Mouse (Mus musculus) thymus, postnatal 0 days (tissue): ENCODE data around the gene Rab3b. TPM values are rescaled to one million over a fixed set of nuclear protein-coding genes. Genes with fewer than 3 reads are reported as not detected.

Source experiments
- DNase-seq: peaks from one replicate; pipeline ENCODE4 v3.0.0-alpha.2; 2015; ENCODE audit warnings: low spot score
- polyA plus RNA-seq: library from polyadenylated mRNA; unstranded; fragments of >200 nt; fragmentation: Nextera tagmentation; extraction: Ambion mirVana; gene quantifications from 2 replicates; pipeline ENCODE4 v1.2.1, GENCODE M21; 2015

The Rab3b gene
- polyA plus RNA-seq = 2.6 and 4.0 TPM in 2 replicates

DNA sequence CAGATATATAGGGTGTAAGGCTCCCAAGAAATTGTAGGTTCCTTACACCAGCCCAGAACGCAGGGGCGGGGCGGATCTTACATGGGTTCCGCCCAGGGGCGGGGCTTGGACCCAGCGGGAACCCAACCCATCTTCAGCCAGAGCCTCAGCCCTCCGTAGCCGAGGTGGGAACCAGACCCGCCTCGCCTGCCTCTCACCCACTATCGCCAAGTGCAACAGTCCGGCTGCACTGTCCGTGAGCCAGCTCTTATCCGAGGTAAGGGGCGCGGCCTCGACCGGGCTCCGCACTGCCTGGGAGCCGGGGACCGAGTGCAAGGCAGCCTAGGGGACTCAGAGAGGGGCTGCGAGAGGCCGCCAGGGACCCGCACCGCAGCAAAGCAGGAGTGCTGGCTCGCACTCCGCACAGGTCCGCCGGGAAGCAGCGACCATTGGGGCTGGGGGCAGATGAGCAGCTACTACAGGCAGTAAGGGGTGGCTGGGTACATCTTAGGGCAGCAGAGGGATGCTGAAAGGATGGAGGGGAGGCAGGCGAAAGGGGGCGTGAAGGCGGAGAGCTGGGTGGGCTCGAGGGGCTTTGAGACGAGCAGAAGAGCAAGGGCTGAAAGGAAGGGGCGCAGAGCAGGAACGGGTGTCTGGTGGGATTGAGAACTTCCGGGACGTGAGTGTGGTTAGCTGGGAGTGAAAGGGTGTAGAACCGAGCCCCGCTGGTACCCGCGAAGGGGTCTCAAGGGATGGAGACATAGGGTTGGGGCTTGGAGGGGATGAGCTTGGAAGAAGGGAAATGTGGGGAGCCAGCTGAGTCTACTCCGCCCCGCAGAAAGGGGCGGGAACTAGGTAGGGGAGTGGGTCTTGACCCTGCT lies at the start of gene Rab3b:
Rab3b (plus strand) TSS at position 101 of the 860 bp plus-strand sequence.
- peak; percentile 56 for DNase-seq

DNA sequence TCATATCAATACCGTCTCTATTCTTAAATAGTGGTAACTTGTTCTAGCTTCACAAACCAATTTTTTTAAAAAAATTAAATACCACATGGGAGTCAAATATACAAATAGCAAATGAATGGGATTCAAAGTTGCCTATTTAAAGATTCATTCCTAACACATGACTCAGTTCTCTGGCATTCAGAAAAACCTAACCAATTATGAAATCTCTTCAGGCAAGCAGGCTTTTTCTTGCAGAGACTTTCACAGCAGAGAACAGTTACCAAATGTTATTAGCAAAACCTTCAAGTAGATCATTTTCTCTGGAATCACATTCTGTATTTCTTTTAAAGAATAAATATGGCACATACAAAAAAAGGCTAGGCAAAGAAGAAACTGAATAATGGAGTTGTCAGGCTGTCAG lies 48.2 kb upstream of the Rab3b start:
- DNase-seq = no peak

DNA sequence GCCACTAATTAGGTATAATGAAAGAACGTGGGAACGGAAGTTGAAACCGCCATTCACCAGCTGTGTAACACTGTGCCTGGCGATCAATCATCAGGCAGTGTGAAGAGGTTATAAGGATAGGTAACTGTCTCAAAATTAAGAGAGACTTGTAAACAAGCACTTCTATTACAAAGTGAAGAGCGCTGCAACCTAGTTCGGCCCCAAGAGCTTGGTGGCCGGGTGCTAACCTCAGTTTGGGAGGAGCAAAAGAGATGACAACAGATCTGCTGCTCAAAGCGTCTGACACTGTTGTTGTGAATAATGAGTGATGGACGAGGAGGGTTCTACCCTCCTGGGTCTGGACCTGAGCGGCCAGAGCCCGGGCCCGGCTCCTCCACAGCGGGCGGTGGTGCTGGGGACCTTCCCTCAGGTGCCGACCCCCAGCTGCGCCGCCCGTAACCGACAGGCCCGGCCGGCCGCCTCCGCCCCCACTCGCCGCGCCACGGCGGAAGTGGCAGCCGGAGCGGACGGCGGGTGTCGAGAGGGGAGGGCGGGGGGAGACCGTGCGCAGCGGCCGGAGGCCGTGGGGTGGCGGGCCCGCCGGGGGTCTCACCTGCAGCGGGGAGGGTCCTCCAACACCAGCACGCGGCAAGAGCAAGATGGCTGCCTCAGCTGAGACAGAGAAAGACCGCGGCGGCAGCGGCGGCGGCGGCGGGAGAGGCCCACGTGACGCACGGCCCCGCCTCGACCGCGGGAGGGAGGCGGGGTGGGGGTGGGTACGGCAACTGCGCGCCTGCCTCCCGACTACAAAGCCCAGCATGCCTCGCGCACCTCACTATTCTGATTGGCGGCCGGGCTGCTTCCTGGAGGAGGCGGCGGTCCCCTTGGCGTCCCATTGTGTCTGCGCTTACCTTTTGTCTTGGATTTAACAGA lies 45.7 kb upstream of the Rab3b start, which contains the start of gene Btf3l4:
Btf3l4 (minus strand) TSS at position 699 of the 912 bp plus-strand sequence.
- DNase-seq = peak; percentile 96

DNA sequence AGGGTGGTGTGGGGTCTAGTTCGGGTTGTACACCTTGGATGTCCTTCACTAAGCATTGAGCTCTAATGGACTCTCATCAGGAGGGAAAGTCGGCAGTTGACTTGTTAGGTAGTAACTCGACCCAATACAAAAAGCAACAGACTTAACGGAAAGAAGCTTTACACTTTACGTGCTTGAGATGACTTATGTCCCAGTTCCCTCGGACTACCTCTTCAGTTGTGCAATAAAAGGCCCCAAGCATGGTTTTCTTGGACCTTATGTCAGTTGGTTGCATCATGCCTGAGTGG lies 45.1 kb upstream of the Rab3b start:
- DNase-seq = no peak

DNA sequence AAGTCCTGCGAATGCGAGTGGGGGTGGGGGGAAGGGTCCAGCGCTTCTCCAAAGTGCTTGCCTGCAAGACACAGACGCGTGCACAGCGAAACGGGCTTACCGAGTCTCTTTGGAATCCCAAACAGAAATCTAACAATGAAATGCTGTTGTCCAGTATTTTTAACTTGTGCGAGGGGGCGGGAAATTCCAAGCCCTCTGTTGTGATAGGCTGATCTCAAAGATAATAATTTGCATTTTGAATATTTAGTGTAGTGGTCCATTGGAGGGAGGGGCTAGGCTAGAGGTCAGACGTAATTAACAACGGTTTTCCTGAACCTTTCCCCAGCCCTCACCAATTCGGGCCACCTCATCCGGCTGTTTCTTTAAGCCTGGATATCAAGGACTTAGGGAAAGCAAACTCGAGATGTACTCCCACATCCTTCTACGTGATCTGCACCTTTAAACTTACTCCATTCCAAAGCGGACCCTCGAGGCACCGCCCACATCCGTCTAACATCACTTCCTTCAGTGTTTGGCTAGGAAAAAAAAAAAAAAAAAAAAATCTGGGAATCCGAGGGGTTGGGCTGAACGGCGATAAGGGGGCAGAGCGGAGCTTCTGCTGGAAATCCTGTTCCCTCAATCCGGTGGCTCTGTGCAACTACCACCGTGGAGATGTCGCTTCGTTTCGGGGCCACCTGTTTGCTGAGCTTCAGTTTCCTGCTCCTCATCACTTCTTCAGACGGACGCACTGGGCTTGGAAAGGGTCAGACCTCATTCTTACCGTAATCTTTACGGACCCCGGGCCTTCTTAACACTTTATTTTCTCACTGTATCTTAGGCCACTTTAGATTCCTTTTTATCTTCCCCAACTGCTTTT lies 44.5 kb upstream of the Rab3b start, which contains the start of gene Txndc12:
Txndc12 (plus strand) TSS at position 487 of the 856 bp plus-strand sequence.
- DNase-seq = peak; percentile 82

DNA sequence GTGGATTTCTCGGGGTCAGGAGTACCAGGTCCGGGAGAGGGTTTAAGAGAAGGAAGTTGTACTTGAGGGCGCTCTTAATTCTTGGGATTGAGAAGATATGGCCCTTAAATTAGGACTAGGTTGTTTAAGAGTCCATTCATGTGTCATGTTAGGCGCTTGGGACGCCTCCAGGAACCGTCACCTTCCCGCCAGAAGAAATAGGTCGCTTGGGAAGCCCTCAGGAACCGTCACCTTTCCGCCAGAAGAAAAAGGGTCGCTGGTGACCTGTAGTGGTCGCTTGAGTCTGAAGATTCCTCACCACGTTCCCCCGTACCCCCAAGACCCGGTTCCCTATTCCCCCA lies 43.9 kb upstream of the Rab3b start:
- peak; percentile 22 for DNase-seq

DNA sequence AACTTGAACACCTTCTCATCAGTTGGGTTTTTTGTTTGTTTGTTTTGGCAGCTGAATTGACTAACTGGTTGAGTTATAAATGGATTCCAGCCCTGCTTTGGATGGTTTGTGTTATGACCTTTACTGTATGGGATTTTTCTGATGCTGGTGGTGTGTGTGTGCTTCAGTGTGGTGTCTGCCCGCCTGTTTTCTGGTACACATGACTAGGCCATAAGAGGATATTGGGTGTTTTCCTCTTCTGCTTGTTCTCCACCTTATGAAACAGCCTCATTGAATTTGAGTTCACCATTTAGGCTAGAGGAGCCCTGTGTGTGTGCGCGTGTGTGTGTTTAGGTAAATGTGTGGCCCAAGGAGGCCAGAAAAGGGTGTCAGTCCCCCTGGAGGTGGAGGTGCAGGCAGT lies 43.4 kb upstream of the Rab3b start:
- no peak for DNase-seq

DNA sequence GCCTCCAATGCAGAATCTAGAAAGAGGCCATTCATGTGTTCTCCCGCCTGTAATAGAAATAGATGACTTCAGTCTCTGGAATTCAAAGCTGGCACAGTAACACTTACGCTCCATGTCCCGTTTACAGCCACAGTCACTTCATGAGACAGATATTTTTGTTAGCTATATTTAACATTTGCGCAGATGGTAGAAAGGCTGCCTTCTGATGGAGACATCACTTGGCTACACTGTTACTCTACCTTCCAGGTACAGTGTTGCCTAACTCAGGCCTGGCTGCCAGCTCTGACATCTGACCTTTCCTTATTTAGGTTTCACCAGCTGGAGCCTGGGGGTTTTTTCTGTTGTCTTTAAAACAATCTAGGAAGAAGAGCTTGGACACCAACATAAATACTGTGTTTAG lies 40.8 kb upstream of the Rab3b start:
- no peak for DNase-seq

DNA sequence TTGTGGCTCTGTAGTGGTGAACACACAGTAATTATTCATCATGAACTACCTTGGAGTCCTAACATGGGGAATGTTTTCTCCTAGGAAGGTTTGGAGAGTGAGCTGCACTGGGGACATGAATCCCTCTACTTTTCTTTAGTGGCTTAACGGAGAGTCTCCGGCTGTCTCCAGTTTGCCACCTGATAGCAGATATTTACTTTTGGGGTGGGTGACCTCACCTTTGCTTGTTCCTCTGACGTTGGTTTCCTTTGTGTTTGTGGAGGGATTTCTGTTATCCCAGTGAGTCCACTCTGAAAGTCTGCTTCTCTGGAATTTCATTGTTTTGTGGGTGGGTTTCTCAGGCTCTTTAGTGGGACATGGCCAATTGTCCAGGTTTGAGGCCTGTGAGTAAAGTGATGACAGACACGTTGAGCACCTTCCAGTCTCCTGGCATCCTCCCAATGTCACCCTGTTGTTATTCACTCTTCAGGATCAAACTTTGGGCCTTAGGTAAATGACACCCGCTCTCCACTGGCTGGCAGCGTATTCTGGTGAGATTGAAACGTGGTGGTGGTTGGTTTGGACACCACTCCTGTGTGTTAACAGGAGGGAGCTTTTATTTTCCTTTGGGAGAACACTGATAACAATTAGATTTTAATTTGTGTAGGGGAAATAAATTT lies 36.8 kb upstream of the Rab3b start:
- DNase-seq = no peak

DNA sequence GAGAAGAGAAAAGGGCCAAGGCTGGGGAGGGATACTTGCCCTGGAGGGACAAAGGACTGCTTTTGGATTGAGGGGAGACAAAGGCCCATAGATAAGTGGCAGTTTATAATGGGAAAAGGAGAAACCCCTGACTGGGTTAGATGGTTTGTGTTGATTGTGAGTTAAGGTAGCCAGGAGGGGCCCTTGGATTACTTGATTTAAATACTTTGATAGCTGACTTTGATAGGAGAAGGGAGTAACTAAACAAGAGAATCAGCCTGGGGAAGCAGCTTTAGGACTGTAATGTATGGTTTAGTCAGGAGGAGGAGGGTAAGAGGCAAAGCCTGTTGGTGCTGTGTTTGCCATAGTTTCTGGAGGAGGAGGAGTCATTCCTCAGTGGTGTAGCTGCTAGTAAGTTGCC lies 35.5 kb upstream of the Rab3b start:
- DNase-seq = no peak

DNA sequence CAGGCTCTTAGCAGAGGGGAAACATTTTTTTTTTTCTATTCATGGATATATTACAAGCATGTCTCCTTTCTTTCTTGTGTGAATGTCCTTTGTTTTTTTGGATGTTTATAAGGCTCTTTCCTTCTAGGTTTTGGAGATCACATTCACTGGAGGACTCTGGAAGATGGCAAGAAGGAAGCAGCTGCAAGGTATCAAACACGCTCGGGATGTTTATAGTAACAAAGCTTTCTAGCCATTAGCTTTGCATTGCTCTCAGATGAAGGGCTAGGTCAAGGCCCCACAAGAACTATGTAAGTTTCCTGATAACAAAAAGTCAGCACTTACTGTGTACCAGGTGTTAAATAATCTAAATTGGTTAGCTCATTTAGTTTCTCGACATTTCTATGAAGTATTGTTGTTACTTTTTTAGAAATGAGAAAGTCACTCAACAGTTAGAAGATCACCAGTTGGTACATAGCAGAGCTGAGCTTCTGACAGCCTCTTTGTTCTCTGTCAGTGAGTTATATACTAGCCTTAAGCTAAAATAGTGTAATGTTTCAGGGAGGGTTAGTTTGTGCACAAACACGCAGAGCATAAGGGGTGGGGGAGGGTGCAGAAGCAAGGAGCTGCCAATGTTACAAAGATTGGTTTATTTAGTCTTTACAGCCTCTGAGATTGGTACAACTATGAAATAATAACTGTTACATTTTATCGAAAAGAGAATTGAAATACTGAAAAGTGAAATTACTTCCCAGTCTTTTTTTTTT lies 32.9 kb upstream of the Rab3b start:
- DNase-seq = no peak

DNA sequence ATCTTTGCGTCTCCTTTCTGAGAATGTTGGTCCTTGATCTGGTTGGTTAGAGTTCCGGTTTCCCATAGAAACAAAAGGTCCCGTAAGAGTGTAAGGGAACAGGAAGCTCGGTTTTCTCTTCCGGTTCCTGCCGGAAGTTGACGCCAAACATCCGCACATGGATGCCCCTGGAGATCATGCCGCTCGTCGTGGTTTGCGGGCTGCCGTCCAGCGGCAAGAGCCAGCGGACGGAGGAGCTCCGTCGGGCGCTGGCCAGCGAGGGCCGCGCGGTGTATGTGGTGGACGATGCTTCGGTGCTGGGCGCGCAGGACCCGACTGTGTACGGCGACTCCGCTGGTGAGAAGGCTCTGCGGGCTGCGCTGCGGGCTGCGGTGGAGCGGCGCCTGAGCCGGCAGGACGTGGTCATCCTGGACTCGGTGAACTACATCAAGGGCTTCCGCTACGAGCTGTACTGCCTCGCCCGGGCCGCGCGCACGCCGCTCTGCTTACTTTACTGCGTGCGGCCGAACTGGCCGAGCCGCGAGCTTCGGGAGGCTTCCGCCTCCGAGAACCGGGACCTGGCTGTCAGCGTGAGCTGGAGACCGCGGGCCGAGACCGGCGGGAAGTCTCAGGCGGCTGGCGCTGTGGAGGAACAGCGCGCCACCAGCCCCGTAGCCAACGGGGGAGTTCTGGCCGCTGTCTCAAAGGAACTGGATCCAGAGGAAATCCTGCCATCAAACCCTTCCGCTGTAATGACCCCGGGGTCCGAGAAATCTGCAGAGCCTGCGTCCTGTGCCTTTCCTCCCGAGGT lies 31.0 kb upstream of the Rab3b start, which contains the start of gene Kti12:
Kti12 (plus strand) TSS at position 71 of the 790 bp plus-strand sequence.
- DNase-seq = peak; percentile 86

DNA sequence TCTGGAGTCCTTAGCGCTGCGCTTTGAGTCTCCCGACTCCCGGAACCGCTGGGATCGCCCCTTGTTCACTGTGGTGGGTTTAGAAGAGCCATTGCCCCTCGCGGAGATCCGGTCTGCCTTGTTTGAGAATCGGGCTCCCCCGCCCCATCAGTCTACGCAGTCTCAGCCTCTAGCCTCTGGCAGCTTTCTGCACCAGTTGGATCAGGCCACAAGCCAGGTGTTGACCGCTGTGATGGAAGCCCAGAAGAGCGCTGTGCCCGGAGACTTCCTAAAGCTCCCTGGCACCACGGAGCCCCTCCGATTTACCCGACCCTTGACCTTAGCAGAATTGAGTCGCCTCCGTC lies 30.4 kb upstream of the Rab3b start, which contains the start of gene A730015C16Rik:
A730015C16Rik (minus strand) TSS at position 115 of the 344 bp plus-strand sequence.
- DNase-seq = peak; percentile 21

DNA sequence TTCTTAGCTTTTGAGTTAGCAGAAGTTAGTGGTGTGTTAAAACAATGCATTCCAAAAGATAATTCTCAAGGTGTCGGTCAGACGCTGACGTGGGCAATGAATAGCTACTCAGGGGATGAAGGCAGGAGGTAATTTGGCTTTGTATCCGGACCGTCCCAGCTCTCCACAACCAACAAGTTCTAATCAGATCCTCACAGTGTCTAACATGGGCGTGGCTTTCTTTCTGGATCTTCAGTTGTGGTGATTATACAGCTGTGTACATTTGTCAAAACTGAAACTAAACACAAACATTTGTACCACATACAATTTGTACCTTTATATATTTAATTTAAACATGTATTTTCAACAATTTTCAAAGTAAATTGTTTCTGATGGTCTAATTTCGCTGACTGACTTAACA lies 12.1 kb upstream of the Rab3b start:
- no peak for DNase-seq

DNA sequence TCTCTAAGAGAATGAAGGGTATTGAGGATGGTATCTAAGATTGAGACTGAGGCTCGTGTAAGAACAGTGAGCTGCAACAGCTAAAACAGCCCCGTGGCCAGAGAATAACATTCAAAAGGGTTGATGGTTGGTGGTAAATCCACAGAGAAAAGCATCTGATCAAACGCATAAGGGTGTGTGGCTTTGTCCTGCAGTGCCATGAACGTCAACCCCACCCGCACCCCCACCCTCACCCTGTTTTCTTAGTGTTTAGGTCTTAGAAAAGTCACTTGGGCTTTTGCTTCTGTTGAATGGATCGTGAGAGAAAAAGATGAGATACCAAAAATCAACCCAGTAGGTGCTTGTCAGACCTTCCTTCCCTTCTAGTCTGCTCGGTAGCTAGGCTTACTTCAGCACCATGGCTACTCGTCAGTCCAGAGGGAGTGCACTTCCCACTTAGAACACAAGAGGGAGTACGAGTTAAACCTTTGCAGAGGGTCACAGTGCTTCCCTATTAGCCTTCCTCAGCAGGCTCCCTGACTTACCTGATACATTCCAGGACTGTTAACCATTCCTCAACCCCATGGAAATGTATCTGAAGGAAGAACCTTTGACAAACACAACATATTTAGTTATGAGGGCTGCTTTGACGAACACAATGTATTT lies 9.0 kb upstream of the Rab3b start:
- DNase-seq = peak; percentile 77

DNA sequence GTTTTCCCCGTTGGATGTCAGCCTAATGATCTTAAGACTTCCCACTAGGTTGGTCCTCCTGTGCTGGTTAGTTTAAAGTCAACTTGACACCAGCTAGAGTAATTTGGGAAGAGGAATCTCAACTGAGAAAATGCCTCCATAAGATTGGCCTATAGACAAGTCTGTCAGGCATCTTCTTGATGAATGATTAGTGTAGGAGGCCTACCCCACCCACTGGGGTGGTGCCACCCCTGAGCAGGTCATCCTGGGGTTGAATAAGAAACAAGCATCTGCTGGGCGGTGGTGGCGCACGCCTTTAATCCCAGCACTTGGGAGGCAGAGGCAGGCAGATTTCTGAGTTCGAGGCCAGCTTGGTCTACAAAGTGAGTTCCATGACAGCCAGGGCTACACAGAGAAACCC lies 5.1 kb upstream of the Rab3b start:
- DNase-seq = no peak

DNA sequence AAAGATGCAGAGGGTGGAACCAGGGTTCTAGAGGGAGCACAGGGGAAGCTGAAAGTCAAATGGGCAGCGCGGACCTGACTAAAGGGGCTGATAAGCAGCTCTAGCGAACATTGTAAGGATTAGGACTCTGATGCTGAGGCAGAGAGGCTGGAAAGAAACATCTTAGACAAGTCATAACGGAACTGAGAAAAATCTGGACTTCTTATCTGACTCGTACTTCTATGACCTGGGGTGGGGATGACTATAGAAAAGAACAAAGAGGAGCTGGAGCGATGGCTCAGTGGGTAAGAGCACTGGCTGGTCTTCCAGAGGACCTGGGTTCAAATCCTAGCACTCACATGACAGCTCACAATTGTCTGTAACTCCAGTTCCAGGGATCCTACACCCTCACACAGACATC lies 962 bp upstream of the Rab3b start:
- DNase-seq = no peak

DNA sequence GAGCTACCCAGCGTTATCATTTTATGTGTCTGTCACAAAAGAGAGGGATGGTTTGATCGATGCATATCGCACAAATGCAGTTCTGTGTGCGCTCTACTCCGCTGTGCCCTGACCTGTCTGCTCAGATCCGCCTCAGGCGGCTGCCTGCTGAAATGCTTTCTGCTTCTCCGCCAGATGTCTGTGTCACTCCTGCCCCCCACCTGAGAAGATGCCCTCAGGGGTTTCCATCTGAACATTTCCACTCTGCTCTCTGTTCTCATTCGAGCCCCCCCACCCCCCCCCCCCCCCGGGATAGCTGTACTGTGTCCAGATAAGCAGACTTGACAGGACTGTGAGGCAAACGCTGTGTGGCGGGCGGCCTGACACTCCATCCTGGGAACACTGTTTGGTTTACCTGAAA lies 5.0 kb downstream of the Rab3b start:
- no peak for DNase-seq

DNA sequence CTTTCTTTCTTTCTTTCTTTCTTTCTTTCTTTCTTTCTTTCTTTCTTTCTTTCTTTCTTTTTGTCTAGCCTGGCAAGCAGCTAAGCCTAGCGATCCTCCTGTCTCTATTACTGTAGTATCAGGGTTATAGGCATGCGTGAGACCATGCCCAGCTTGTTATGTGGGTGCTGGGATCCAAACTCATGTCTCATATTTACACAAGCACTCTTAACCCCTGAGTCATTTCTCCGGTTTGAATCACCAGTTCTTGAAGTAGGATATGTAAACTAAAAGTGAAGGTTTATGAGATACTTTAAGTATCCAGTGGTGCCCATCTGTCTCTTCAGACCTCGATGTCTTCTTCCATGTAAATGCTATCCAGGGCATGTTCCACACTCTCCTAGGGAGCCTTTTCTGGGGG lies 8.6 kb downstream of the Rab3b start:
- no peak for DNase-seq
